Mouse (Mus musculus) heart, embryonic 14.5 days (tissue): ENCODE results near the gene Kars. TPM values are rescaled to one million over a fixed set of nuclear protein-coding genes. Genes with fewer than 3 reads are reported as not detected.

ENCODE experiments used
- ATAC-seq: fragments of 200-750 bp; cut with Nextera tagmentation; 2 replicates; pipeline ENCODE4 v1.8.0; 2017; ENCODE audit warnings: low read depth, moderate TSS enrichment; ENCODE audit not compliant: insufficient number of reproducible peaks, insufficient read depth, low FRiP score
- H3K27ac ChIP-seq, 2 experiments: fragments of 200-500 bp in 1 of 2; fragments of 300-500 bp in 1 of 2; sonication (generic) in 1 of 2; replicated peaks in 1 of 2; 2 replicates each; pipeline ENCODE4 v1.5.1; 2012 to 2014; ENCODE audit warnings: low read depth in 2 of 2, low read length in 2 of 2, control low read depth in 1 of 2, mild to moderate bottlenecking in 1 of 2, mixed read lengths in 1 of 2; ENCODE audit not compliant: control insufficient read depth in 1 of 2, insufficient read depth in 1 of 2
- H3K27me3 ChIP-seq: fragments of 300-500 bp; sonication (generic); 2 replicates; pipeline ENCODE4 v1.6.1; 2014; ENCODE audit warnings: mild to moderate bottlenecking, low read length, control low read depth; ENCODE audit not compliant: control insufficient read depth, insufficient read depth
- H3K36me3 ChIP-seq: fragments of 300-500 bp; sonication (generic); 2 replicates; pipeline ENCODE4 v1.6.1; 2014; ENCODE audit warnings: mild to moderate bottlenecking, control low read depth, low read length, mixed read lengths; ENCODE audit not compliant: control insufficient read depth, insufficient read depth
- H3K4me1 ChIP-seq, 2 experiments: fragments of 200-500 bp in 1 of 2; fragments of 300-500 bp in 1 of 2; sonication (generic) in 1 of 2; 2 replicates each; pipeline ENCODE4 v1.6.1; 2012 to 2014; ENCODE audit warnings: low read length in 2 of 2, control low read depth in 1 of 2, mixed read lengths in 1 of 2; ENCODE audit not compliant: control insufficient read depth in 2 of 2, insufficient read depth in 2 of 2
- H3K4me2 ChIP-seq: fragments of 300-500 bp; sonication (generic); 2 replicates; pipeline ENCODE4 v1.6.1; 2014; ENCODE audit warnings: mild to moderate bottlenecking, low read length
- H3K4me3 ChIP-seq, 2 experiments: fragments of 200-500 bp in 1 of 2; fragments of 300-500 bp in 1 of 2; sonication (generic) in 1 of 2; 2 replicates each; pipeline ENCODE4 v1.5.1; 2012 to 2014; ENCODE audit warnings: low read length in 2 of 2, mild to moderate bottlenecking in 2 of 2, control low read depth in 1 of 2, low read depth in 1 of 2, moderate library complexity in 1 of 2; ENCODE audit not compliant: control insufficient read depth in 1 of 2, insufficient read depth in 1 of 2
- H3K9ac ChIP-seq: fragments of 300-500 bp; sonication (generic); 2 replicates; pipeline ENCODE4 v1.6.1; 2014; ENCODE audit warnings: mild to moderate bottlenecking, low read length
- H3K9me3 ChIP-seq: fragments of 300-500 bp; sonication (generic); 2 replicates; pipeline ENCODE4 v1.6.1; 2016; ENCODE audit warnings: low read length, control low read depth; ENCODE audit not compliant: control insufficient read depth
- WGBS: fragments of 180-500 bp; shearing (Covaris S2); extraction: QIAGEN DNeasy Blood & Tissue Kit; methylation state at CpG from one replicate; pipeline ENCODE4 v1.1.7; 2014; 5-methylcytosine and 5-hydroxymethylcytosine counted together
- polyA plus RNA-seq: library from polyadenylated mRNA; unstranded; fragments of >200 nt; fragmentation: Nextera tagmentation; extraction: Ambion mirVana; gene quantifications from 2 replicates; pipeline ENCODE4 v1.2.1, GENCODE M21; 2014

The Kars gene
- polyA plus RNA-seq, 1 experiment from 2014 or later = 142 TPM

GRCm38 (mm10) chr8:111960591-111961321, 50.4 kb downstream of the Kars start:
- Histone ChIP-seq H3K36me3 (peaks cover 16% of the 10 kb centered on the region), H3K4me3 (no peak overlapping the region), H3K27me3 (no peaks in the 10 kb centered on the region), H3K9me3 (no peaks in the 10 kb centered on the region), H3K27ac (no peak overlapping the region), H3K4me2 (no peak overlapping the region), H3K4me1 (peaks cover 6 to 13% of the 10 kb centered on the region in 2 experiments), H3K9ac (no peak overlapping the region)
- WGBS = 50% methylated on average over 15 of the region's 15 CpGs
- ATAC-seq = no peak

- peaks cover 45% of the 10 kb centered on the region for H3K36me3 ChIP-seq
Measured at GRCm38 (mm10) chr8:111957231-111957630, 53.9 kb downstream of the Kars start.

GRCm38 (mm10) chr8:111955879-111956278, 55.2 kb downstream of the Kars start:
- H3K27me3 ChIP-seq = no peaks in the 10 kb centered on the region
- 82% methylated on average over 5 of the region's 5 CpGs for WGBS
- peaks cover 58% of the 10 kb centered on the region for H3K36me3 ChIP-seq
- H3K27ac ChIP-seq = no peak overlapping the region
- no peaks in the 10 kb centered on the region; a peak in 1 of 4 replicates for H3K4me1 ChIP-seq
- H3K4me3 ChIP-seq = no peak overlapping the region
- H3K4me2 ChIP-seq = no peak overlapping the region
- ATAC-seq = no peak
- H3K9ac ChIP-seq = no peak overlapping the region
- H3K9me3 ChIP-seq = no peaks in the 10 kb centered on the region

More at GRCm38 (mm10) chr8:111957231-111957630, 53.9 kb downstream of the Kars start:
- WGBS = 88% methylated on average over 2 of the region's 2 CpGs
- Histone ChIP-seq H3K4me3 (no peak overlapping the region), H3K9me3 (no peaks in the 10 kb centered on the region), H3K4me1 (peaks cover 0 to 1% of the 10 kb centered on the region in 2 experiments; a peak in 2 of 4 replicates), H3K4me2 (no peak overlapping the region), H3K9ac (no peak overlapping the region), H3K27me3 (no peaks in the 10 kb centered on the region), H3K27ac (no peak overlapping the region)
- ATAC-seq = no peak

GRCm38 (mm10) chr8:111954844-111955594, 56.1 kb downstream of the Kars start:
- Histone ChIP-seq H3K4me2 (no peak overlapping the region), H3K36me3 (peaks cover 64% of the 10 kb centered on the region), H3K27me3 (no peaks in the 10 kb centered on the region), H3K4me3 (no peak overlapping the region), H3K9ac (no peak overlapping the region), H3K9me3 (no peaks in the 10 kb centered on the region), H3K27ac (no peak overlapping the region), H3K4me1 (no peaks in the 10 kb centered on the region)
- WGBS = 77% methylated on average over 4 of the region's 4 CpGs
- no peak for ATAC-seq

- Histone ChIP-seq H3K4me1 (no peaks in the 10 kb centered on the region), H3K4me3 (no peak overlapping the region), H3K36me3 (peaks cover 79% of the 10 kb centered on the region), H3K9ac (no peak overlapping the region), H3K4me2 (no peak overlapping the region), H3K27me3 (no peaks in the 10 kb centered on the region), H3K27ac (no peak overlapping the region), H3K9me3 (no peaks in the 10 kb centered on the region)
- ATAC-seq = no peak
- WGBS = 94% methylated on average over 5 of the region's 5 CpGs
Measured at GRCm38 (mm10) chr8:111951936-111952335, 59.2 kb downstream of the Kars start.

- no peak overlapping the region for H3K27ac ChIP-seq
- no peak overlapping the region for H3K4me3 ChIP-seq
- H3K9me3 ChIP-seq = no peaks in the 10 kb centered on the region
- H3K36me3 ChIP-seq = peaks cover 79% of the 10 kb centered on the region
- H3K4me2 ChIP-seq = no peak overlapping the region
- no peak overlapping the region for H3K9ac ChIP-seq
- WGBS = 94% methylated on average over 7 of the region's 7 CpGs
- ATAC-seq = no peak
- no peaks in the 10 kb centered on the region for H3K4me1 ChIP-seq
- H3K27me3 ChIP-seq = no peaks in the 10 kb centered on the region
Measured at GRCm38 (mm10) chr8:111951317-111951716, 59.8 kb downstream of the Kars start.

- peaks cover 82% of the 10 kb centered on the region for H3K36me3 ChIP-seq
- no peaks in the 10 kb centered on the region for H3K4me1 ChIP-seq
- H3K27ac ChIP-seq = no peak overlapping the region
- no peak overlapping the region for H3K4me3 ChIP-seq
- WGBS = 93% methylated on average over 3 of the region's 3 CpGs
- H3K9ac ChIP-seq = no peak overlapping the region
- H3K9me3 ChIP-seq = no peaks in the 10 kb centered on the region
- H3K4me2 ChIP-seq = no peak overlapping the region
- H3K27me3 ChIP-seq = no peaks in the 10 kb centered on the region
- no peak for ATAC-seq
Measured at GRCm38 (mm10) chr8:111950846-111951245, 60.3 kb downstream of the Kars start.
